Mouse (Mus musculus): Measurements from ENCODE around the gene Dusp9. TPM values are rescaled to one million over a fixed set of nuclear protein-coding genes. Genes with fewer than 3 reads are reported as not detected.

Gene Dusp9
- polyA plus RNA-seq, 1 experiment, result 1.1 TPM

DNA sequence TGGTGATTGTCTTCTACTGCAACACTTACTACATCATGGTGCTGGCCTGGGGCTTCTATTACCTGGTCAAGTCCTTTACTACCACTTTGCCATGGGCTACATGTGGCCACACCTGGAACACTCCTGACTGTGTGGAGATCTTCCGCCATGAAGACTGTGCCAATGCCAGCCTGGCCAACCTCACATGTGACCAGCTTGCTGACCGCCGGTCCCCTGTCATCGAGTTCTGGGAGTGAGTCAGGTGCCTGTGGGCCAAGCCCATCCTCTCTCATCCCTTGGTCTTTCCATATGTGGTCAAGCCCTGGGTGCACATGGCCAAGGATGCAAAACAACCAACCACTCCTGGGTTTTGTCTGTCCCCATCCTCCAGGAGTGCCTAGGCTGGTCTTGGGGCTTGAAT is 37.4 kb downstream of the Dusp9 start:
- WGBS, result 95% methylated on average over 4 of the region's 4 CpGs
- Histone ChIP-seq H3K4me3 (ENCODE audit: low read depth, low read length) (peak overlapping the region; percentile 34; the same call in 1 of the 2 replicates), H3K27ac (ENCODE audit: insufficient read depth, low read depth, low read length) (no peak overlapping the region), H3K27me3 (ENCODE audit: control insufficient read depth, insufficient read depth, low read length) (no peaks in the 10 kb centered on the region), H3K36me3 (ENCODE audit: control insufficient read depth, insufficient read depth, low read length) (peaks cover 54% of the 10 kb centered on the region), H3K4me1 (ENCODE audit: control insufficient read depth, insufficient read depth, insufficient read length, low read length) (0 out of 2 replicates have a peak, but pooled peaks cover 2% of the 10 kb centered on the region)
- TF ChIP-seq POLR2A (IDR thresholded peaks at IDR 0.05; ENCODE audit: low read depth, low read length) (no peak), CTCF (IDR thresholded peaks at IDR 0.05; ENCODE audit: extremely low read depth, insufficient read length, insufficient replicate concordance, low read depth, low read length) (no peak)

DNA sequence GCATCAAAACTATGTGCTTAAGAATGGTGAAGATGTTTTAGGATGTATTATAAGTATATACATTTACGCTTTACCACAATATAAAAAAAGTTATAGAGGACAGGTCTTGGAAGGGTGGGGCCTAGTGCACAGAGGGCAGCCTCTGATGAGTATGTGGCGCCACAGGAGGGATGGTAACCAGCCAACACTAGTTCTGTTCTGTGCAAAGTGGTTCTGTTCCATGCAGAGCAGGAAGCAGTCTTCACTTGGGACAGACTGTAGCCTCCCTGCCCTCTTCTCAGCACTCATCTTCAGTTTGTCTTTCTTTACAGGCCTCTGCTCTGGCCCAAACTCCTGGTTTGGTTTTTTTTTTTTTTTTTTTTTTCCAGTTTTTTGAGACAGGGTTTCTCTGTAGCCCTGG is 44.9 kb downstream of the Dusp9 start:
- Histone ChIP-seq H3K27me3 (ENCODE audit: control insufficient read depth, insufficient read depth, low read length) (no peaks in the 10 kb centered on the region), H3K4me1 (ENCODE audit: control insufficient read depth, insufficient read depth, insufficient read length, low read length) (peaks cover 9% of the 10 kb centered on the region; the same call in 1 of the 2 replicates), H3K36me3 (ENCODE audit: control insufficient read depth, insufficient read depth, low read length) (peaks cover 55% of the 10 kb centered on the region), H3K4me3 (ENCODE audit: low read depth, low read length) (no peak overlapping the region), H3K27ac (ENCODE audit: insufficient read depth, low read depth, low read length) (peak overlapping the region; percentile 99; the same call in 1 of the 2 replicates)
- TF ChIP-seq CTCF (IDR thresholded peaks at IDR 0.05; ENCODE audit: extremely low read depth, insufficient read length, insufficient replicate concordance, low read depth, low read length) (no peak), POLR2A (IDR thresholded peaks at IDR 0.05; ENCODE audit: low read depth, low read length) (no peak)
- 85% methylated on average over 2 of the region's 2 CpGs for WGBS

DNA sequence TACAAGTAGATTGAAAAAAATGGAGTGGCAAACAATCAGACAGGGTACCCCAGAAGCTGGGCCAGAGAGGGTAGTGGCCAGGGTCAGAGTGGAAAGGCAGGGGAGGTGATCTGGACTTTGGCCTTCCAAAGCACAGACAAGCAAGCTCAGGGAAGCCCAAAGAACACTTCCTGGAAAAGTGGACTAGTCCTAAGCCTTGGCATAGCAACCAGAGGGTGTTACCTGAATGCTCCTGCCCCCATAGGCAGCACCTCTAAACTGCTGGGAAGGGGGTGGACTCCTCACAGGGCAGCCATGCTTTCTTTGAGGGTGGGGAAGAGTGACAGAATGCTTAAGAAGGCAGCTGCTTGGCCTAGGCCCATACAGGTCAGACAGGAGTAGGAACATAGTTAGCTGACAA is 45.8 kb downstream of the Dusp9 start:
- Histone ChIP-seq H3K36me3 (ENCODE audit: control insufficient read depth, insufficient read depth, low read length) (peaks cover 50% of the 10 kb centered on the region), H3K4me3 (ENCODE audit: low read depth, low read length) (no peak overlapping the region), H3K4me1 (ENCODE audit: control insufficient read depth, insufficient read depth, insufficient read length, low read length) (peaks cover 9% of the 10 kb centered on the region; the same call in 1 of the 2 replicates), H3K27me3 (ENCODE audit: control insufficient read depth, insufficient read depth, low read length) (no peaks in the 10 kb centered on the region), H3K27ac (ENCODE audit: insufficient read depth, low read depth, low read length) (peak overlapping the region; percentile 99)
- TF ChIP-seq POLR2A (IDR thresholded peaks at IDR 0.05; ENCODE audit: low read depth, low read length), result no peak
- no peak for TF ChIP-seq CTCF (IDR thresholded peaks at IDR 0.05; ENCODE audit: extremely low read depth, insufficient read length, insufficient replicate concordance, low read depth, low read length)

DNA sequence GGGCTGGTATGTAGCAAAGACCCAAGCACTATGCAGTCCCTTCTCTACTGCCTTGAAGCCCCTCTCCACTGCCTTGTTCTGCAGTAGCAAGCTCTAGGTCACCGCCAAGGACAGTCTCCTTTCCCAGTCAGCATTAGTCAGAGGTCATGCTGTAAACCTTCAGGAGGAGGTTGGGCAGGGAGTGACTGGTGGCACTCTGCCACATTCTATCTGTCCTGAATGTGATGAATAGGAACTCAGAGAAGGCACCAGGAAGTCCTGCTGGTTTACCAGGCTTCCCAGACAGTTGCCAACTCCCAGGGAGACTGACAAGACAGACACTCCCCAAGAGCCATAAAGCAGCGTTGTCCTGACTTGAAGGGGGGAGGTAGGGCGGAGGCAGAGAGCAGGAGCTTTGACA is 46.4 kb downstream of the Dusp9 start:
- no peak overlapping the region for H3K4me3 ChIP-seq (ENCODE audit: low read depth, low read length)

DNA sequence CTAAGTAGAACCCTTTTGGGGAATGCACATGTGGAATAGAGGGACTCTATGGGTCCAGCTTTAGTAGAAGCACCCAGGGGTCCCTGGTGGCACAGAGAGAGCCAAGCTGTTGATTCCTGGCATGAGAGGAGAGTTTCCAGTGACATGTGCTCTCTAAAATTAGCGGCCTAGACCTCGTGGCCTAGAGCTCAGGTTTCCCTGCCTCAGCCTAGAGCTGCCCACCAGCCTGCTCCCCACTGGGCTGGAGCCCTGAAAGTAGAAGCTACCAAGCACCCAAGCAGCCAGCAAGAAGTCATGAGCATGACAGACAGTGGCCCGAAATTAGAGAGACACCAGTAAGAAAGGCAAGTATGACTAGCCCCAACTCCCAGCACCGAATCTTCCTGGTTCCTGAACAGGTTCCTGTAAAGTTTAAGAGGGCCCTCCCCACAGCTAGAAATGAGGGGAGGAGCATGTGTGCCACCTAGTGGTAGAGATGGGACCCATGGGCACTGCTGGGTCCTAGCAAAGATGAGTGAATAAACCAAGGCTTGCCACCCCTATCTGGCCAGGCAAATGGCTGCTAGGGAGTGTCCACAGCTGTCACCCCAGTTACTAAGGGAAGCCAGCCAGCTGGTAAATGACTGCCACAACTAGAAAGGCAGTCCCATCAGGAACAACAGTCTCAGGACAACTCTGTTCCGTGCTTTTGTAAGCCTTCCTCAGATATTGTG is 51.9 kb downstream of the Dusp9 start:
- 40% methylated on average over 5 of the region's 5 CpGs for WGBS
- no peak for TF ChIP-seq POLR2A (IDR thresholded peaks at IDR 0.05; ENCODE audit: low read depth, low read length)
- TF ChIP-seq CTCF (IDR thresholded peaks at IDR 0.05; ENCODE audit: extremely low read depth, insufficient read length, insufficient replicate concordance, low read depth, low read length), result peak; percentile 73; the same call in 1 of the 2 replicates
- Histone ChIP-seq H3K4me1 (ENCODE audit: control insufficient read depth, insufficient read depth, insufficient read length, low read length) (peaks cover 12% of the 10 kb centered on the region; the same call in 1 of the 2 replicates), H3K27ac (ENCODE audit: insufficient read depth, low read depth, low read length) (peak overlapping the region; percentile 39; the same call in 1 of the 2 replicates), H3K36me3 (ENCODE audit: control insufficient read depth, insufficient read depth, low read length) (peaks cover 32% of the 10 kb centered on the region), H3K4me3 (ENCODE audit: low read depth, low read length) (no peak overlapping the region), H3K27me3 (ENCODE audit: control insufficient read depth, insufficient read depth, low read length) (no peaks in the 10 kb centered on the region)

More for the DNA sequence above, 46.4 kb downstream of the Dusp9 start:
- TF ChIP-seq CTCF (IDR thresholded peaks at IDR 0.05; ENCODE audit: extremely low read depth, insufficient read length, insufficient replicate concordance, low read depth, low read length) (no peak), POLR2A (IDR thresholded peaks at IDR 0.05; ENCODE audit: low read depth, low read length) (no peak)
- H3K27ac ChIP-seq (ENCODE audit: insufficient read depth, low read depth, low read length), result peak overlapping the region; percentile 99
- peaks cover 44% of the 10 kb centered on the region for H3K36me3 ChIP-seq (ENCODE audit: control insufficient read depth, insufficient read depth, low read length)
- no peaks in the 10 kb centered on the region for H3K27me3 ChIP-seq (ENCODE audit: control insufficient read depth, insufficient read depth, low read length)
- 22% methylated on average over 3 of the region's 3 CpGs for WGBS
- H3K4me1 ChIP-seq (ENCODE audit: control insufficient read depth, insufficient read depth, insufficient read length, low read length), result peaks cover 10% of the 10 kb centered on the region; the same call in 1 of the 2 replicates

Other genes starting within 250 kb of the Dusp9 start
- not detected in 2 replicates for gene Gm18336, start 240.7 kb upstream of the Dusp9 start, polyA plus RNA-seq (2012; rRNA removed)
- 0.79 and 1.1 TPM in 2 replicates for gene Zfp92, start 228.3 kb upstream of the Dusp9 start, polyA plus RNA-seq (2012; rRNA removed)
- 2.4 and 5.4 TPM in 2 replicates for gene Trex2, start 204.1 kb upstream of the Dusp9 start, polyA plus RNA-seq (2012; rRNA removed)
- gene Haus7, start 180.4 kb upstream of the Dusp9 start, polyA plus RNA-seq (2012; rRNA removed), result 5.1 and 9.3 TPM in 2 replicates
- 121 and 168 TPM in 2 replicates for gene Bgn, start 155.8 kb upstream of the Dusp9 start, polyA plus RNA-seq (2012; rRNA removed)
- 0.06 and 0.20 TPM in 2 replicates for gene Atp2b3, start 136.3 kb upstream of the Dusp9 start, polyA plus RNA-seq (2012; rRNA removed)
- gene Pnck, start 20.7 kb downstream of the Dusp9 start, polyA plus RNA-seq (2012; rRNA removed), result 4.5 and 5.8 TPM in 2 replicates
- 308 and 930 TPM in 2 replicates for gene Slc6a8, start 33.7 kb downstream of the Dusp9 start, polyA plus RNA-seq (2012; rRNA removed)
- 19.0 and 33.3 TPM in 2 replicates for gene Bcap31, start 76.8 kb downstream of the Dusp9 start, polyA plus RNA-seq (2012; rRNA removed)
- 49.3 and 99.9 TPM in 2 replicates for gene Abcd1, start 77.2 kb downstream of the Dusp9 start, polyA plus RNA-seq (2012; rRNA removed)
- 0.22 and 0.38 TPM in 2 replicates for gene Plxnb3, start 117.7 kb downstream of the Dusp9 start, polyA plus RNA-seq (2012; rRNA removed)
- 3.3 and 4.3 TPM in 2 replicates for gene Srpk3, start 135.0 kb downstream of the Dusp9 start, polyA plus RNA-seq (2012; rRNA removed)
- gene Idh3g, start 147.5 kb downstream of the Dusp9 start, polyA plus RNA-seq (2012; rRNA removed), result 177 and 266 TPM in 2 replicates
- 190 and 210 TPM in 2 replicates for gene Ssr4, start 147.6 kb downstream of the Dusp9 start, polyA plus RNA-seq (2012; rRNA removed)
- 0.65 and 0.83 TPM in 2 replicates for gene Pdzd4, start 185.6 kb downstream of the Dusp9 start, polyA plus RNA-seq (2012; rRNA removed)